Mouse (Mus musculus) G1E (cell line): ENCODE data around the gene Hoxb2. TPM values are rescaled to one million over a fixed set of nuclear protein-coding genes. Genes with fewer than 3 reads are reported as not detected.

ENCODE experiments used
- ATAC-seq: 2 replicates; pipeline ENCODE4 v1.8.0; 2016; ENCODE audit warnings: mild to moderate bottlenecking; ENCODE audit not compliant: insufficient number of reproducible peaks, poor library complexity, low FRiP score, severe bottlenecking; ENCODE audit errors: extremely low read depth
- DNase-seq: peaks from one replicate; pipeline ENCODE4 v3.0.0; 2012; ENCODE audit warnings: low spot score
- H3K27me3 ChIP-seq: 2 replicates; pipeline ENCODE4 v1.6.1; 2012; ENCODE audit warnings: mild to moderate bottlenecking, low read length, inconsistent platforms; ENCODE audit not compliant: insufficient read depth
- H3K36me3 ChIP-seq: replicated peaks from 2 replicates; pipeline ENCODE3; 2012; ENCODE audit warnings: mild to moderate bottlenecking, inconsistent platforms
- H3K4me1 ChIP-seq: 2 replicates; pipeline ENCODE4 v1.6.1; 2012; ENCODE audit warnings: low read depth, low read length, inconsistent platforms, mixed read lengths; ENCODE audit not compliant: insufficient read depth
- H3K4me3 ChIP-seq: 2 replicates; pipeline ENCODE4 v1.5.1; 2012; ENCODE audit warnings: low read depth, mild to moderate bottlenecking, inconsistent platforms, low read length, moderate library complexity, mixed read lengths
- H3K9me3 ChIP-seq: replicated peaks from 2 replicates; pipeline ENCODE4 v1.6.1; 2012; ENCODE audit warnings: inconsistent platforms
- CTCF ChIP-seq: IDR thresholded peaks from 2 replicates; pipeline ENCODE4 v1.5.1; 2012; ENCODE audit warnings: low read depth, low read length, inconsistent platforms, mixed read lengths
- GATA1 ChIP-seq: IDR thresholded peaks from 2 replicates; pipeline ENCODE4 v1.6.1; 2012; ENCODE audit warnings: borderline replicate concordance, low read length, inconsistent platforms, mixed read lengths
- GATA2 ChIP-seq: IDR thresholded peaks from 2 replicates; pipeline ENCODE4 v1.6.1; 2012; ENCODE audit warnings: low read depth, low read length, inconsistent platforms, borderline replicate concordance
- POLR2AphosphoS5 ChIP-seq: IDR thresholded peaks from 2 replicates; pipeline ENCODE4 v1.6.1; 2012; ENCODE audit warnings: low read depth, low read length, inconsistent platforms; ENCODE audit not compliant: insufficient replicate concordance
- TAL1 ChIP-seq: conservative IDR thresholded peaks from 2 replicates; pipeline ENCODE4 v1.6.1; 2012; ENCODE audit warnings: low read depth, low read length, inconsistent platforms, mixed read lengths
- polyA plus RNA-seq: library from polyadenylated mRNA; stranded (reverse); fragments of >175 nt; gene quantifications from 2 replicates; pipeline ENCODE4 v1.2.3, GENCODE M21; 2012
- total RNA-seq, 2 experiments: library from RNA; stranded (forward) in 1 of 2; stranded (reverse) in 1 of 2; fragments of 200-1000 nt in 1 of 2; fragments of >200 nt in 1 of 2; fragmentation: Nextera tagmentation in 1 of 2; gene quantifications; 2 replicates each; pipeline ENCODE4 v1.2.3; 2014 to 2017

Hoxb2 gene
- not detected in 2 replicates for total RNA-seq (2014; fragmentation: Nextera tagmentation)
- total RNA-seq (2017), result 0.11 TPM in 1 of 2 replicates, not detected in the other
- not detected in 2 replicates for polyA plus RNA-seq

DNA sequence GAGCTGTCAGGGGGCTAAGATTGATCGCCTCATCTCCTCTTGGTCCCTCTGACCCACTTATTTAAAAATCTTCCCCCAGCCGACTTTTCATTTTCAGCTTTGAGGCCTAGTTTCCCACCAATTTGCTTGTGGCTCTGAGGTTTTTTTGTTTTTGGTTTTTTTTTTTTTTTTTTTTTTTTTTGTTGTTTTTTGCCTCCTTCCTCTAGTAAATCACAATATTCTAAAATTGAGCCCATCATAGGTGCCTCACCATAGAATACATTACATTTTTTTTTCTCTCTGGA is at the start of gene Hoxb2:
Gene Hoxb2 (plus strand): TSS at position 185 of the 284 bp plus-strand sequence.
- ATAC-seq, result no peak
- no peak for TF ChIP-seq POLR2AphosphoS5
- no peak for TF ChIP-seq GATA2
- no peak for TF ChIP-seq GATA1
- TF ChIP-seq TAL1, result no peak
- no peak for TF ChIP-seq CTCF
- no peaks in the 10 kb centered on the region for H3K9me3 ChIP-seq
- H3K4me3 ChIP-seq, result no peak within 1 kb of the TSS
- no peak for DNase-seq
- no peaks in the 10 kb centered on the region; the same call in 1 of the 2 replicates for H3K4me1 ChIP-seq
- H3K36me3 ChIP-seq, result no peaks in the 10 kb centered on the region
- H3K27me3 ChIP-seq, result peaks cover 55% of the 10 kb centered on the region

DNA sequence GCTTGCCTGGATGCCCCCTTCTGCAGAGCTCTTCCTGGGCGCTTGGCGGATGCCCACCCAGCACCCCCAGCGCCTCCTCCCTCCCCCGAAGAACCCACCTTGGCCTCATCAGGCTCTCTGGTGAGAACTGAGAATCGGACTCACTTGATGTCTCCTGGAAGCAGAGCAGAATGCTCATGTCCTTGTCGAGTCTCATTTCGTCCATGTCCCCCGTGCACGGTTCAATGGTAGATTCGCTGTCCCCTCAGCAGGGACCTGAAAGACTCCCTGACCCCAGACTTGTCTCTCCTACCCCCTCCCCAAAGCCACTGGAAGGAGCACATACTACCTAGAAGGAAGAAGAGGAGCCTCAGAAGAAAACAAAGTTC is 49.3 kb upstream of the Hoxb2 start:
- Histone ChIP-seq H3K4me1 (no peaks in the 10 kb centered on the region), H3K27me3 (peaks cover 76% of the 10 kb centered on the region), H3K36me3 (no peaks in the 10 kb centered on the region), H3K9me3 (peaks cover 5% of the 10 kb centered on the region; the same call in 1 of the 2 replicates), H3K4me3 (no peak overlapping the region)
- TF ChIP-seq POLR2AphosphoS5, result no peak
- TF ChIP-seq GATA2, result no peak
- TF ChIP-seq GATA1, result no peak
- no peak for TF ChIP-seq TAL1
- TF ChIP-seq CTCF, result no peak
- no peak for DNase-seq
- no peak for ATAC-seq

DNA sequence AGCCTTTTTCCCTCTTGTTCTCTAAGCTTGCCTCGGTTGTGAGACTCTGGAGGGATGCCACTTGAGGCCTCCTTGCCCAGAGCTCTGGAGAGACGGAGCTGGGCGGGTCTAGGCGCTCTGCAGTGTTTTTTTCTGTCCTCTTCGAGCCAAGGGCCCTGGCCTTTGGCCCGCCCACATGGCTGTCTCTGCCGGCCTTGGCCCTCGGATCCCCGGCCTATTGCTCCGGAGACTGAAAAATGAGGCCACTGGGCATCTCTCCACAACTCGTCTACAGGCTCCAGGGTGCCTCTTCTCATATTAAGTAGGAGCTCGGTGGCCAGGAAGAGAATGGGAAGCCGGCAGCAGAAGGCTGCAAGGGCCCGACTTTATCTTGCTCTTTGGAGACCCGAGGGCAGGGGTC is 48.5 kb upstream of the Hoxb2 start:
- DNase-seq (no peak), ATAC-seq (no peak)
- no peak for TF ChIP-seq TAL1
- no peak for TF ChIP-seq POLR2AphosphoS5
- TF ChIP-seq CTCF, result no peak
- TF ChIP-seq GATA1, result no peak
- no peak for TF ChIP-seq GATA2
- no peak overlapping the region for H3K4me3 ChIP-seq
- no peaks in the 10 kb centered on the region for H3K4me1 ChIP-seq
- H3K36me3 ChIP-seq, result no peaks in the 10 kb centered on the region
- H3K9me3 ChIP-seq, result peaks cover 5% of the 10 kb centered on the region; the same call in 1 of the 2 replicates
- peaks cover 72% of the 10 kb centered on the region for H3K27me3 ChIP-seq

DNA sequence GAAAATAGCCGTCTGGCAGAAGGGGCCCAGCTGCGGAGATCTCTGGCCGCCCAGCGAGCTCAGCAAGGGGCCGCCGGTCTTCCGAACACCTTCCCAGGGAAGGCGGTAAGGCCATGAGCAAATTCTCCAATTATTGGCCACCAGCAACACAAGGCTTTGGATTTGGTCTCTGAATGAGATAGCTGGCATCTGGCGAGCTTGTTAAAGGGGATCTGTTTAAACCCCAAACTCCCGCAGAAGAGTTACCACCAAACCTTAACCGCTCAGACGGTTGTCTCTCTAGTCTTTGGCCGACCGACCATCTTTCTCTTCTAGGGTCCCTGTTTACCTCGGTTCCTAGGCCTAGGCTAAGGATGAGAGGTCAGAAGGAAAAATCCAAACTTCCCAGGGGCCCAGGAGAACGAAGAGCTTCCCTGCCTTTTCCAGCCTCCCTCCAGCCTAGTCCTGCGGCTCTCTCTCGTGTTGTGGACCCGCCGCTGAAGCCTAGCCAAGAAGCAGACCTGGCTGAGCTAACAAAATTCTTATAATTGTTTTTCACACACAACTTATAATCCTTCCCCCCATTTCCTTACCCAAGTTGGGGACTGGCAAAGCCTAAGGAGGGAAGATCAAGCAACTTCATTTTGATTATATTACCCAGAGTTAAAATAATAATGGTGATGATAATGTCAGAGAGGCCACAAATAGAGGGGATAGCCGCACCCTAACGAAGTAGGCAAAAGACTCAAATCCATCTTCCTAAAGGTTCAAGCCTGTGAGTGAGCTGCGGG is 47.8 kb upstream of the Hoxb2 start:
- no peaks in the 10 kb centered on the region for H3K36me3 ChIP-seq
- peaks cover 5% of the 10 kb centered on the region; the same call in 1 of the 2 replicates for H3K9me3 ChIP-seq
- no peaks in the 10 kb centered on the region for H3K4me1 ChIP-seq
- H3K27me3 ChIP-seq, result peaks cover 72% of the 10 kb centered on the region
- TF ChIP-seq GATA2 (no peak), TAL1 (no peak), POLR2AphosphoS5 (no peak), CTCF (no peak), GATA1 (no peak)
- no peak overlapping the region for H3K4me3 ChIP-seq
- DNase-seq, result no peak
- ATAC-seq, result no peak

DNA sequence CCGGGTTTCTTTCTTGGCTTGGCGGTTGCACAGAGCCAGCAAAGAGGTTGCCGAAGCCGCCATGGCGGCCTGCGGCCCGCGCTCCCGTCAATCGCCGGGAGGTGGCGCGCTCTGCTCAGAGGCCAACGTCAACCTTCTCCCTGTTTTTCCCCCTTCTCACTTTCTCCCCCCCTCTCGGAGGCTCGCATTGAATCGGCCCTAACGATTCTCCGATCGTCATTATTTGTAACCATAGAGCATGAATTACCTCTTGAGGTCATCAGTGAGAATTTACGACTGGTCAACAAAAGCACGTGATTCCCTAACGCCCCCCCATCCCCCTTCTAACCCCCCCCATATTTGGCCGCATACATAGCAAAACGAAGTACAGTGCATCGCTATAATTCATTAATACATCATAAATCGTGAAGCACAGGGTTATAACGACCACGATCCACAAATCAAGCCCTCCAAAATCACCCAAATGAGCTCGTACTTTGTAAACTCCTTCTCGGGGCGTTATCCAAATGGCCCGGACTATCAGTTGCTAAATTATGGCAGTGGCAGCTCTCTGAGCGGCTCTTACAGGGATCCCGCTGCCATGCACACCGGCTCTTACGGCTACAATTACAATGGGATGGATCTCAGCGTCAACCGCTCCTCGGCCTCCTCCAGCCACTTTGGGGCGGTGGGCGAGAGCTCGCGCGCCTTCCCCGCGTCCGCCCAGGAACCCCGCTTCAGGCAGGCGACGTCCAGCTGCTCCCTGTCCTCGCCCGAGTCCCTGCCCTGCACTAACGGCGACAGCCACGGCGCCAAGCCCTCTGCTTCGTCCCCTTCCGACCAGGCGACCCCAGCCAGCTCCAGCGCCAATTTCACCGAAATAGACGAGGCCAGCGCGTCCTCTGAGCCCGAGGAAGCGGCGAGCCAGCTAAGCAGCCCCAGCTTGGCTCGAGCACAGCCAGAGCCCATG is 46.9 kb upstream of the Hoxb2 start, which contains the start of gene Hoxb5:
Gene Hoxb5 (plus strand): TSS at position 186 of the 949 bp plus-strand sequence.
- Histone ChIP-seq H3K9me3 (peaks cover 5% of the 10 kb centered on the region; the same call in 1 of the 2 replicates), H3K27me3 (peaks cover 69% of the 10 kb centered on the region), H3K4me3 (no peak within 1 kb of the TSS), H3K36me3 (no peaks in the 10 kb centered on the region), H3K4me1 (no peaks in the 10 kb centered on the region)
- DNase-seq, result no peak
- no peak for TF ChIP-seq GATA2
- no peak for TF ChIP-seq GATA1
- TF ChIP-seq POLR2AphosphoS5, result no peak
- TF ChIP-seq TAL1, result no peak
- no peak for TF ChIP-seq CTCF
- ATAC-seq, result no peak
